Mouse (Mus musculus) MEL (cell line): ENCODE measurements around the gene Ywhaq. TPM values are rescaled to one million over a fixed set of nuclear protein-coding genes. Genes with fewer than 3 reads are reported as not detected.

Experiments
- DNase-seq: peaks from one replicate; pipeline ENCODE4 v3.0.0; 2011; ENCODE audit warnings: low read depth, low spot score
- H3K27ac ChIP-seq: 2 replicates; pipeline ENCODE4 v1.5.1; 2012; ENCODE audit warnings: low read depth, mild to moderate bottlenecking, control low read depth, low read length, moderate library complexity; ENCODE audit not compliant: control insufficient read depth
- H3K27me3 ChIP-seq, 2 experiments: fragments of 150-350 bp in 1 of 2; sonication (generic) in 1 of 2; 2 replicates each; pipeline ENCODE4 v1.6.1; 2012; ENCODE audit warnings: low read length in 2 of 2, mild to moderate bottlenecking in 2 of 2, improper control_type of control experiment in 1 of 2, moderate library complexity in 1 of 2; ENCODE audit not compliant: insufficient read depth in 2 of 2, control insufficient read depth in 1 of 2
- H3K36me3 ChIP-seq, 2 experiments: 2 replicates each; pipeline ENCODE4 v1.6.1; 2012 to 2014; ENCODE audit warnings: low read length in 2 of 2, improper control_type of control experiment in 1 of 2, inconsistent platforms in 1 of 2, mild to moderate bottlenecking in 1 of 2; ENCODE audit not compliant: insufficient read depth in 2 of 2, control insufficient read depth in 1 of 2
- H3K4me1 ChIP-seq, 2 experiments: fragments of 150-350 bp in 1 of 2; sonication (generic) in 1 of 2; 2 replicates each; pipeline ENCODE4 v1.6.1; 2012; ENCODE audit warnings: low read length in 2 of 2, improper control_type of control experiment in 1 of 2, mild to moderate bottlenecking in 1 of 2; ENCODE audit not compliant: insufficient read depth in 2 of 2, control insufficient read depth in 1 of 2
- H3K4me3 ChIP-seq, 2 experiments: fragments of 150-350 bp in 1 of 2; sonication (generic) in 1 of 2; 2 replicates each; pipeline ENCODE4 v1.5.1; 2012; ENCODE audit warnings: low read depth in 2 of 2, low read length in 2 of 2, mild to moderate bottlenecking in 2 of 2, moderate library complexity in 2 of 2, control low read depth in 1 of 2, improper control_type of control experiment in 1 of 2; ENCODE audit not compliant: control insufficient read depth in 1 of 2, insufficient read depth in 1 of 2
- H3K79me2 ChIP-seq: 2 replicates; pipeline ENCODE4 v1.6.1; 2012; ENCODE audit warnings: mild to moderate bottlenecking, low read length, moderate library complexity; ENCODE audit not compliant: control insufficient read depth, poor library complexity, insufficient read depth
- H3K9ac ChIP-seq: 2 replicates; pipeline ENCODE4 v1.6.1; 2012; ENCODE audit warnings: low read depth, mild to moderate bottlenecking, control low read depth, low read length, moderate library complexity; ENCODE audit not compliant: control insufficient read depth, poor library complexity, severe bottlenecking
- H3K9me3 ChIP-seq: fragments of 150-350 bp; sonication (generic); replicated peaks from 2 replicates; pipeline ENCODE4 v1.6.1; 2012; ENCODE audit warnings: mild to moderate bottlenecking, low read length, improper control_type of control experiment, moderate library complexity; ENCODE audit not compliant: insufficient read depth
- BHLHE40 ChIP-seq: IDR thresholded peaks from 2 replicates; pipeline ENCODE4 v1.6.1; 2012; ENCODE audit warnings: low read depth, mild to moderate bottlenecking, inconsistent platforms, low read length, improper control_type of control experiment, borderline replicate concordance
- CHD1 ChIP-seq: IDR thresholded peaks from 2 replicates; pipeline ENCODE4 v1.6.1; 2012; ENCODE audit warnings: low read depth, mild to moderate bottlenecking, inconsistent platforms, low read length, improper control_type of control experiment
- CHD2 ChIP-seq: IDR thresholded peaks from 2 replicates; pipeline ENCODE4 v1.6.1; 2011; ENCODE audit warnings: low read length, improper control_type of control experiment
- CTCF ChIP-seq, 3 experiments: IDR thresholded peaks in 2 of 3; conservative IDR thresholded peaks in 1 of 3; 2 replicates each; pipeline ENCODE4 v1.5.1; 2011 to 2012; ENCODE audit warnings: low read length in 3 of 3, low read depth in 2 of 3, mild to moderate bottlenecking in 2 of 3, improper control_type of control experiment in 1 of 3, inconsistent platforms in 1 of 3, mixed read lengths in 1 of 3, moderate library complexity in 1 of 3; ENCODE audit not compliant: control insufficient read depth in 1 of 3, insufficient read depth in 1 of 3, poor library complexity in 1 of 3, severe bottlenecking in 1 of 3
- E2F4 ChIP-seq: IDR thresholded peaks from 2 replicates; pipeline ENCODE4 v1.6.1; 2011; ENCODE audit warnings: low read depth, low read length, improper control_type of control experiment, borderline replicate concordance
- ELF1 ChIP-seq: IDR thresholded peaks from 2 replicates; pipeline ENCODE4 v1.6.1; 2014; ENCODE audit warnings: low read depth, mild to moderate bottlenecking, inconsistent platforms, low read length, improper control_type of control experiment, moderate library complexity
- GABPA ChIP-seq: IDR thresholded peaks from 2 replicates; pipeline ENCODE4 v1.6.1; 2012; ENCODE audit warnings: low read depth, mild to moderate bottlenecking, inconsistent platforms, low read length, improper control_type of control experiment, moderate library complexity
- GATA1 ChIP-seq: IDR thresholded peaks from 2 replicates; pipeline ENCODE4 v1.6.1; 2011; ENCODE audit warnings: low read depth, low read length, improper control_type of control experiment
- HCFC1 ChIP-seq: IDR thresholded peaks from 2 replicates; pipeline ENCODE4 v1.6.1; 2012; ENCODE audit warnings: low read depth, mild to moderate bottlenecking, inconsistent platforms, low read length, improper control_type of control experiment, moderate library complexity
- JUND ChIP-seq: IDR thresholded peaks from 2 replicates; pipeline ENCODE4 v1.6.1; 2011; ENCODE audit warnings: low read depth, mild to moderate bottlenecking, improper control_type of control experiment, low read length
- KAT2A ChIP-seq: conservative IDR thresholded peaks from 2 replicates; pipeline ENCODE4 v1.6.1; 2012; ENCODE audit warnings: low read depth, low read length, improper control_type of control experiment, inconsistent platforms
- MAFK ChIP-seq: IDR thresholded peaks from 2 replicates; pipeline ENCODE4 v1.6.1; 2011; ENCODE audit warnings: low read depth, mild to moderate bottlenecking, low read length, improper control_type of control experiment, borderline replicate concordance
- MAZ ChIP-seq: IDR thresholded peaks from 2 replicates; pipeline ENCODE4 v1.6.1; 2012; ENCODE audit warnings: low read depth, mild to moderate bottlenecking, inconsistent platforms, low read length, improper control_type of control experiment
- MEF2A ChIP-seq: IDR thresholded peaks from 2 replicates; pipeline ENCODE4 v1.6.1; 2014; ENCODE audit warnings: low read depth, mild to moderate bottlenecking, inconsistent platforms, low read length, improper control_type of control experiment; ENCODE audit not compliant: poor library complexity, insufficient replicate concordance, severe bottlenecking; ENCODE audit errors: extremely low read depth
- MXI1 ChIP-seq: IDR thresholded peaks from 2 replicates; pipeline ENCODE4 v1.6.1; 2011; ENCODE audit warnings: mild to moderate bottlenecking, low read depth, low read length, improper control_type of control experiment
- MYB ChIP-seq: IDR thresholded peaks from 2 replicates; pipeline ENCODE4 v1.6.1; 2011; ENCODE audit warnings: mild to moderate bottlenecking, low read depth, low read length, improper control_type of control experiment
- MYC ChIP-seq: IDR thresholded peaks from 2 replicates; pipeline ENCODE4 v1.6.1; 2011; ENCODE audit warnings: low read depth, mild to moderate bottlenecking, low read length, improper control_type of control experiment, moderate library complexity
- NELFE ChIP-seq: IDR thresholded peaks from 2 replicates; pipeline ENCODE4 v1.6.1; 2011; ENCODE audit warnings: low read depth, low read length, improper control_type of control experiment
- NRF1 ChIP-seq: IDR thresholded peaks from 2 replicates; pipeline ENCODE4 v1.6.1; 2014; ENCODE audit warnings: low read depth, mild to moderate bottlenecking, inconsistent platforms, low read length, improper control_type of control experiment, moderate library complexity; ENCODE audit not compliant: poor library complexity, insufficient read depth, severe bottlenecking
- POLR2A ChIP-seq, 2 experiments: IDR thresholded peaks; 2 replicates each; pipeline ENCODE4 v1.6.1; 2011 to 2012; ENCODE audit warnings: low read length in 2 of 2, mild to moderate bottlenecking in 2 of 2, control low read depth in 1 of 2, improper control_type of control experiment in 1 of 2, low read depth in 1 of 2, moderate library complexity in 1 of 2; ENCODE audit not compliant: control insufficient read depth in 1 of 2, insufficient read depth in 1 of 2, poor library complexity in 1 of 2
- POLR2AphosphoS2 ChIP-seq: IDR thresholded peaks from 2 replicates; pipeline ENCODE4 v1.6.1; 2011; ENCODE audit warnings: low read length, improper control_type of control experiment
- POLR2AphosphoS5 ChIP-seq: IDR thresholded peaks from 2 replicates; pipeline ENCODE4 v1.6.1; 2012; ENCODE audit warnings: low read depth, borderline replicate concordance, mild to moderate bottlenecking, inconsistent platforms, low read length, moderate library complexity, mixed read lengths
- RAD21 ChIP-seq: IDR thresholded peaks from 2 replicates; pipeline ENCODE4 v1.6.1; 2011; ENCODE audit warnings: mild to moderate bottlenecking, low read depth, low read length, improper control_type of control experiment
- RCOR1 ChIP-seq: IDR thresholded peaks from 2 replicates; pipeline ENCODE4 v1.6.1; 2012; ENCODE audit warnings: low read depth, mild to moderate bottlenecking, inconsistent platforms, low read length, improper control_type of control experiment
- SIN3A ChIP-seq: IDR thresholded peaks from 2 replicates; pipeline ENCODE4 v1.6.1; 2012; ENCODE audit warnings: low read length, improper control_type of control experiment, inconsistent platforms
- SMC3 ChIP-seq: IDR thresholded peaks from 2 replicates; pipeline ENCODE4 v1.6.1; 2011; ENCODE audit warnings: low read depth, low read length, improper control_type of control experiment
- TAL1 ChIP-seq: IDR thresholded peaks from 2 replicates; pipeline ENCODE4 v1.6.1; 2012; ENCODE audit warnings: mild to moderate bottlenecking, inconsistent platforms, low read length, moderate library complexity, mixed read lengths
- TBP ChIP-seq: IDR thresholded peaks from 2 replicates; pipeline ENCODE4 v1.8.0; 2011; ENCODE audit warnings: low read depth, low read length, improper control_type of control experiment
- TCF12 ChIP-seq: IDR thresholded peaks from 2 replicates; pipeline ENCODE4 v1.6.1; 2014; ENCODE audit warnings: low read depth, mild to moderate bottlenecking, inconsistent platforms, low read length, improper control_type of control experiment, moderate library complexity
- UBTF ChIP-seq: IDR thresholded peaks from 2 replicates; pipeline ENCODE4 v1.6.1; 2012; ENCODE audit warnings: low read depth, mild to moderate bottlenecking, inconsistent platforms, low read length, improper control_type of control experiment, moderate library complexity, borderline replicate concordance; ENCODE audit not compliant: insufficient read depth
- USF2 ChIP-seq, 2 experiments: IDR thresholded peaks; 2 replicates each; pipeline ENCODE4 v1.6.1; 2011 to 2012; ENCODE audit warnings: improper control_type of control experiment in 2 of 2, low read length in 2 of 2, borderline replicate concordance in 1 of 2, inconsistent platforms in 1 of 2, low read depth in 1 of 2, mild to moderate bottlenecking in 1 of 2; ENCODE audit not compliant: insufficient read depth in 1 of 2
- ZKSCAN1 ChIP-seq: IDR thresholded peaks from 2 replicates; pipeline ENCODE4 v1.6.1; 2012; ENCODE audit warnings: low read depth, mild to moderate bottlenecking, inconsistent platforms, low read length, improper control_type of control experiment, moderate library complexity
- ZMIZ1 ChIP-seq: IDR thresholded peaks from 2 replicates; pipeline ENCODE4 v1.6.1; 2012; ENCODE audit warnings: low read depth, mild to moderate bottlenecking, inconsistent platforms, low read length, improper control_type of control experiment, moderate library complexity
- polyA plus RNA-seq, 2 experiments: library from polyadenylated mRNA; stranded (reverse) in 1 of 2; unstranded in 1 of 2; fragments of >175 nt in 1 of 2; fragments of >200 nt in 1 of 2; gene quantifications; 2 replicates each; pipeline versions ENCODE4 v1.2.1 to v1.2.4; 2012; ENCODE audit warnings: low replicate concordance in 2 of 2, low read depth in 1 of 2; ENCODE audit not compliant: insufficient read length in 2 of 2, insufficient read depth in 1 of 2, missing spikeins in 1 of 2
- total RNA-seq: library from RNA; depleted of rRNA; stranded (reverse); fragments of 300-350 nt; gene quantifications from 2 replicates; pipeline ENCODE4 v1.2.3, GENCODE M21; 2012; rRNA removed

Gene Ywhaq
- total RNA-seq (99.4 and 102 TPM in 2 replicates), polyA plus RNA-seq (10 to 100 TPM in 1 of 2 experiments, not detected in 1; 99.2 TPM)

GRCm38 (mm10) chr12:21417100-21418070 is at the start of gene Ywhaq:
Gene Ywhaq, minus strand, starts transcription at chr12:21417637.
- peaks cover 0 to 7% of the 10 kb centered on the region in 2 experiments; a peak in 2 of 4 replicates for H3K4me1 ChIP-seq
- H3K9me3 ChIP-seq, result no peaks in the 10 kb centered on the region
- peak; percentile 96 for DNase-seq
- peak within 1 kb of the TSS; percentile 90 to 95 for H3K4me3 ChIP-seq
- peaks cover 43% of the 10 kb centered on the region for H3K79me2 ChIP-seq
- H3K27me3 ChIP-seq, result no peaks in the 10 kb centered on the region
- peak within 1 kb of the TSS; percentile 88 for H3K27ac ChIP-seq
- H3K9ac ChIP-seq, result peak within 1 kb of the TSS; percentile 83
- H3K36me3 ChIP-seq, result peaks cover 8 to 29% of the 10 kb centered on the region in 2 experiments
- no peak for TF ChIP-seq USF2 (IDR thresholded peaks at IDR 0.05; ENCODE audit: borderline replicate concordance in 1 of 2, insufficient read depth in 1 of 2, low read depth in 1 of 2, low read length in 2 of 2)
- TF ChIP-seq MAFK, result no peak
- no peak for TF ChIP-seq TAL1
- peak; percentile 62 for TF ChIP-seq SIN3A
- no peak for TF ChIP-seq E2F4
- TF ChIP-seq TCF12, result peak; percentile 34; the same call in 1 of the 2 replicates
- TF ChIP-seq RAD21, result no peak
- no peak for TF ChIP-seq SMC3
- 0 out of 2 replicates have a peak, but pooled peaks have one; percentile 19 for TF ChIP-seq MYC
- no peak for TF ChIP-seq GATA1
- TF ChIP-seq ZMIZ1, result no peak
- TF ChIP-seq POLR2A (IDR thresholded peaks at IDR 0.05; ENCODE audit: control insufficient read depth in 1 of 2, insufficient read depth in 1 of 2, low read depth in 1 of 2, low read length in 2 of 2, poor library complexity in 1 of 2), result peak; percentile 87 to 96
- TF ChIP-seq CHD2, result peak; percentile 41
- TF ChIP-seq TBP, result peak; percentile 93
- no peak for TF ChIP-seq GABPA
- no peak for TF ChIP-seq ZKSCAN1
- no peak; the same call in 1 of the 2 replicates for TF ChIP-seq KAT2A
- 0 out of 6 replicates have a peak, but pooled peaks of 1 of the 3 experiments have one; percentile 0 for TF ChIP-seq CTCF (IDR thresholded peaks at IDR 0.05 in 2 of 3, conservative IDR thresholded peaks at IDR 0.05 in 1 of 3; ENCODE audit: control insufficient read depth in 1 of 3, insufficient read depth in 1 of 3, low read depth in 2 of 3, low read length in 3 of 3, poor library complexity in 1 of 3, severe bottlenecking in 1 of 3)
- TF ChIP-seq NRF1, result no peak
- no peak for TF ChIP-seq MYB
- TF ChIP-seq POLR2AphosphoS5, result 0 out of 2 replicates have a peak, but pooled peaks have one; percentile 53
- TF ChIP-seq POLR2AphosphoS2, result peak; percentile 74; the same call in 1 of the 2 replicates
- TF ChIP-seq MXI1, result peak; percentile 87
- TF ChIP-seq NELFE, result peak; percentile 96
- peak; percentile 80 for TF ChIP-seq HCFC1
- peak; percentile 86 for TF ChIP-seq BHLHE40
- TF ChIP-seq JUND, result no peak
- no peak for TF ChIP-seq RCOR1
- TF ChIP-seq ELF1, result peak; percentile 45
- no peak for TF ChIP-seq UBTF
- no peak for TF ChIP-seq CHD1
- no peak for TF ChIP-seq MEF2A
- TF ChIP-seq MAZ, result peak; percentile 61; the same call in 1 of the 2 replicates
